Mouse (Mus musculus) megakaryocyte progenitor cell, adult 5-6 weeks (primary cell): ENCODE results near the gene Armh1. TPM values are rescaled to one million over a fixed set of nuclear protein-coding genes. Genes with fewer than 3 reads are reported as not detected.

Experiments used
- ATAC-seq: replicated peaks from 2 replicates; pipeline ENCODE4 v1.8.0; 2016; ENCODE audit warnings: mild to moderate bottlenecking, moderate TSS enrichment, inconsistent platforms; ENCODE audit not compliant: poor library complexity
- total RNA-seq, 2 experiments: library from RNA; stranded (forward) in 1 of 2; stranded (reverse) in 1 of 2; fragments of 157-497, 149-512 nt in 1 of 2; fragments of 200-1000 nt in 1 of 2; gene quantifications; 2 replicates each; pipeline versions ENCODE4 v1.2.3 to v1.2.4; 2015 to 2017

Gene Armh1
- total RNA-seq (2015) (not detected in 2 replicates), total RNA-seq (2017) (not detected in 2 replicates)

DNA sequence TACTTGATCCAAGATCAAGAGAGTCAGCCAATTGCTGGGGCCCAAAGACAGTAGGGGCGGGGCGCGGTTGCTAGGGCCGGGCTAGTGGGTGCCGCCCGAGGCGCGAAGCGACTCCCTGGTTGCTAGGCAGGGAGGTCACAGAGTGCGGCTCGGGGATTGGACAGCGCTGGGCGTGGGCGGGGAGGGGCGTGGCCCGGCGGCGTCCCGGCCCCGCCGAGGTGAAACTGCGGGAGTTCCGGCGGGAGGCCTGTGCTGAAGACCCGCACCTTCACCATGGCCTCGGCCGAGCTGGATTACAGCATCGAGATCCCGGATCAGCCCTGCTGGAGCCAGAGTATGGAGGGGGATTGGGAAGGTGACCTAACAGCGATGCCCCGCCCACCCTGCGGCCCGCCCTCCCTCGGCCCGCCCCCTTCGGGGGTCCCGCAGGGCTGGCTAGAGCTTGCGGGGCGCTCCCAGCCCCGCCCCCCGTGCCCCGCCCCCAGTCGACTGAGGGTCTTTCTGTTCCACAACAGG is at the start of gene Armh1, which contains the start of gene Tmem53:
Armh1 (minus strand) TSS at position 325 of the 516 bp plus-strand sequence.
Tmem53 (plus strand) TSS at position 151 of the 516 bp plus-strand sequence.
- ATAC-seq: peak; percentile 92

DNA sequence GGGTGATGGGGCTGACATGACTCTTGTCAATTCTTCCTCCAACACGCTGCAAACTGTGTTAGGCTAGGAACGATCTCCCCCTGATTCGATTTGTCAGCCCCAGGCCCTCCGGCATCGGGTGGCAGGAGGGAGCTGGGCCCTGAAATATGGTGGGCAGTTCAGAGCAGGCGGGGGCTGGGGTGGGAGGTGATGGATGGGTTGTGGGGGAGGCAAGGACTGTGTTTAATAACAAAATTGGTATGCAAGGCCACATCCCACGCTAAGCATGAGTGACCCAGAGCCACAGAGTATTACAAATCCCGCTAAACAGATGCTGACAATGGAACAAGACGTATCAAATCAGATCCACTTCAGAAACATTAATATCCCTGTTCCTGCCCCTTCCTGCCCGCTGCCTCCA is 48.0 kb upstream of the Armh1 start:
- no peak for ATAC-seq

DNA sequence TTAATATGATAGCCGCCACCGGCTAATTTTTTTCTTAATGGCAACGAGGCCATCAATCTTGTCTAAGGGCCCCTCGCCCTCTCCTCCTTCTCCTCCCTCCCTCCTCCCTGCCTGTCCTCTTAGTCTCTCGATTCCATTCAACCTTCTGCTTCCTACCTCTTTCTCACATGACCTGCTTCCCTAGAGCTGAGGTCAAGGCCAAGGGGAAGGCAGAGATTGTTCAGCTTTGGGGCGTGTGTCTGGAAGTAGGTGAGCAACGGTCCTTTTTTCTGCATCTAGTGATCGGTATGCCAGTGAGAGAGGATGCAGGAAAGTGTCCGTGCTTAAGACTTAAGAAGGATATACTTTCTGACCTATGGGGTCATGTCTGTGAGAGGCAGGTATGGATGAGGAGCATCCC is 45.9 kb upstream of the Armh1 start:
- ATAC-seq: no peak

DNA sequence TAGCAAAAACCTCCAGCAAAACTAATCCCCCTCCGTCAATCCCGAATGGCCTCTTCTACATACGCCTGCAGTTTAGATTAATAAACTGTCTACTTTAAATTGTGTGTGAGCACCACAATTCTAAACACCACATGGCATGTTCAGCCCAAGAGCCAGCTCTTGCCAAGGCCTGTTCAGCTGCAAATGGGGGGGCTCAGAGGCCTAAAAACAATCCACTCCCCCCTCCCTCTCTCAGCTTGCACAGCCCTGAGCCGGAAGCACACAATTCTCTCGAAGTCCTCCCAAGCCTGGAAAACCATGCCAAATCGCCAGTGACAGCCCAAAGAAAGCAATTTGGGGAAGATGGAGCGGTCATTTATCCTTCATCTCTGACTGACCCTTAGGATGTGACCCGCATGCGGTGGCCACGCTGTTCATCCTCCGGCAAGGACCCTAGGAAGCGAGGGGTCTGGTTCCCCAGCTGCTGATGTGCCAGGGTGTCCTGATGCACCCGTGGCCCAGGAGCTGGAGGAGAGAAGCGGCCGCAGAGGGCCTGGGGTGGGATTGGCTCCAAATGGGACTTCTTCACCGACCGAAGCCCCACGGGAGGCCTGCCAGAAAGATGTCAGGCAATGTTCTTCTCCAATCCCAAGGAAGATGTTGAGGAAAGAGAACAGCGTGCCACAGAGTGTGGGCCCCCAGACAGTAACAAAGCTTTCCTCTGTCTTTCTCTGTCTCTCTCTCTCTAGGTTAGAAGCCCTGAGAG is 45.1 kb upstream of the Armh1 start:
- no peak for ATAC-seq

DNA sequence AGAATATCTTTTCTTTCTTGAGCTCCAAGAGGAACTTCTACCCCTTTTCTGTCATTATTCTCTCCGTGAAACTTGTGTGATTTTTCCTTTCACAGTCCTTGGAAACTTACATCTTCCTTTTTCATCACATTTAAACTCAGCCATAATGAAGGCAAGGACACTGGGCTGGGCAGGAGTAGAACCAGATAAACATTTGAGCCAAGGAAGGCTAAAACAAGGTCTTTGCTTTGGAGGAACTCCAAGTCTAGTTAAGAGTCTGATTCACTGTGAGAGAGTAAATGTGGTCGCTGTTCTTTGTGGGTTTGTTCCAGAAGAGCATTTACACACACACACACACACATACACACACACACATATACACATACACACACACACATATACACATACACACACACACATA is 39.8 kb upstream of the Armh1 start:
- ATAC-seq: no peak

DNA sequence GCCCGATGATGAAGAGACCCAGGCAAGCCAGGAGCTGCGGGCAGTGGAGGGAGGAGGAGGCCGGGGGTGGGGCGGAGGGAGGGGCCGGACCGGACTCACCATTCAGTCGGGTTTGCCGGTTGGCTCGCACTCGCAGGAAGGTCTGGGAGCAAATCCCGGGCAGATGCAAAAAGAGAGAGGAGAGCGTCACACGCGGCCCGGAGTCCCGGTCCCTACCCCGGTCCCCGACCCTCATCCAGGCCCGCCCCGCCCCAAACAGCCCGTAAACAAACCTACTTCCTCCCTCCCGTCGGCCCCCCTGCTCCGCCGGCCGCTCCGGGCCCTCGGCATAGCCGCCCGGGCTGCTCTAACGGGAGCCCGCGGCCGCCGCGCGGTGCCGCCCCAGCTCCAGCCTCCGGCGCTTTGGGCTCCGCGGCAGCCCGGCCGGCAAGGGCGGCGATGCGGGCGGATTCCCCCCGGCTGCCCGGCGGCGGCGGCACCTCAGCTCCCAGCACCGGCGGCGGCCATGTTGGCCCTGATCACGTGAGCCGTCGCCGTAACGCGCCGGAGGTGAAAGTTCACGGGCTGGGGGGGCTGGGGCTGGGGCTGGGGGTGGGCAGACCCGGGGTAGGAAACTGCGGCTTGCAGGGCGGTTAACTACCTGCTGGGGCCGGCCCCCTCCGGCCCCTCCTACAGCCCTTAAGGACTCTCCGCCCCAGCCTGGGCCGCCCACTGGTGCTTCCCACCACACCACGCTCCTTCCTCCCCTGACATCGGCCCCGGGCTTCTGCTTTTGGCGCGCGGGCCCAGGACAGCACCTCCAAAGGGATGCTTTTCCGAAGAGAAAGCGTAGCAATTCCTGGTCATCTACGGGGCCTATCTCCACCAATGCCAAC is 37.2 kb upstream of the Armh1 start:
- ATAC-seq: peak; percentile 92

DNA sequence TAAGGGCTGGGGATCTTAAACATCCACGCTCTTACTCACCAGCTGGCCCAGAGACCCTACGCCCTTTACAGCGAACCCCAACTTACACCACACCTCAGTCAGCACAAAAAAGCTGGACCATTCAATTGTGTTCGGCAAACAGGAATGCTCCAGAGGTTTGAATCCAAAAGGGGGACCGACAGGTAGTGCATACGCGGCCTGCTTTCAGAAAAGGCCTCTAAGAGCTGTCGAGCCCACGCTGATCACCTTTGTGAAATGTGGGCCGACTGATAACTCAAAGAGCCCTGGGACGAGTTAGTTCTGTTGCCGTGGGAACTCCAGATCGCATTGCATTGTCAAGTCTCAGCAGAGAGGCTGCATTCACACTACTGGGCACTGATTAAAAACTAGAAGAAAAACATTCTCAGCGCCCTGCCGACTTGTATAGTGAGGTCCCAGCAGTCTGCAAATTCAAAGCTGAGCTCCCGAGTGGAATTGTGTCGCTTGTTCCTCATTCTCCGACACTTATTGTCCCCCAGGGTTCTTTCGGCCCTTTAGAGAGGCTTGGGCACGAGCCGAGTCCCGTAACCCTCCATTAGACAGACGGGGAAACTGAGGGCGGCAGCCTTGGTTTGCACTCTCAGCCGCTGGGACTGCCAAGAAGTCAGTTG is 36.5 kb upstream of the Armh1 start:
- peak; percentile 25 for ATAC-seq

DNA sequence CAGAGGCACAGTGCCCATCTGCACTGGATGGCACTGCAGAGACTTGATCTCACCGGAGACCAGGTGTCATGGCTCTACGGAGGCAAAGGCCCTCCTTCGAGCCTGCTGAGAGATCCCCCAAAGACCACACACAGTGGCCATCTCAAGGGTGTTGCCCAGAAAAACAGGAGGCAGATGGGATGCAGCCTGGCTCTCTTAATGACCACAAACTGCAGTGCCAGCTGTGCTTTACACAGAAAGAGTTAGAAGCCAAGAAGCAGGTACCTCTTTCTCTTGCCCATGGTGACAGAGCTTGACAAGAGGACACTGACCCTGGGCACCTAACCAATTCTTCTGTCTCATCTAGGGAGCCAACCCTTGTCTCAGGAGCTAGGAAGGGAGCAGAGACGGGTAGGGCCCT is 32.4 kb upstream of the Armh1 start:
- ATAC-seq: no peak

DNA sequence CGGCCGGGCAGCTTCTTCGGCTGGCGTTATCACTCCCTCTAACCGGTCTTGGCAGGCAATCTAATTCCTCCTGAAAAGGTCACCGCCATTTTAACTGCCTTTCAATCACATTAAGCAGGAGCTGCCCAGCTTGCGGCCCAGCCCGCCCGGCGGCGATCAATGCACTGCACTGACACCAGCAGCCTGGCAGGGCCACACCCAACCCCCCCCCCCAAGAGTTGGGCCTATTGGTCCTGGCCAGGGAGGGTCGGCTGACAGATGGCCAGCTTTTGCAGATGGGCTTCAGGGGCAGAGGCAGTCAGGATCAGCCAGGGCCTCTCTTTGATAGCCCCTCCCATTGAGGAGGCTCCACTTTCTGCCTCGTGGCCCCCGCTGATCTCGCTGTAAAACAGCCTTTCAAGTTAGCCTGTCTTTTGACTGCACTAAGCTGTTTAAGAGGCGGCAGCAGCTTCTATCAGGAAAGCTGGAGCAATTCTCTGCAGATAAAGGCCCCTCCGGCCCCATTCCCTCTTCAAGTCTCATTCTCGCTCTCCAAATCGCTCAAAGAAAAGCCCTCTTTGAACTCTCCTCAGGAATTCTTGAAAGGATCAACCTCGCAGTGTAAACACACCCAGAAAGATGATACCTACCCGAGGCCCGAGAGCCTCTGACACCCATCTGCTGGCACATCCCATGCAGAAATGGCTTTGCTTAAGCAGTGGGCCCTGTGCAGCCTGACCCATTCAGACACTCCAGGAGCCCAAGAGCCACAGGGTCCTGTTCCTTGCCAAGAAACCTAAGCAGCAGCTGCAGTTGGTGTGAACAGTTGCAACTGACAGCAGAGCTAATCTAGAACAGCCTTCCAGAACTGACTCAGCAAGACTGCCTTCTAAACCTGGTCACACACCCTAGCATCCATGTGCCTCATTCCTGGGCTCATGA is 31.6 kb upstream of the Armh1 start:
- 0 out of 2 replicates have a peak, but pooled peaks have one; percentile 23 for ATAC-seq

DNA sequence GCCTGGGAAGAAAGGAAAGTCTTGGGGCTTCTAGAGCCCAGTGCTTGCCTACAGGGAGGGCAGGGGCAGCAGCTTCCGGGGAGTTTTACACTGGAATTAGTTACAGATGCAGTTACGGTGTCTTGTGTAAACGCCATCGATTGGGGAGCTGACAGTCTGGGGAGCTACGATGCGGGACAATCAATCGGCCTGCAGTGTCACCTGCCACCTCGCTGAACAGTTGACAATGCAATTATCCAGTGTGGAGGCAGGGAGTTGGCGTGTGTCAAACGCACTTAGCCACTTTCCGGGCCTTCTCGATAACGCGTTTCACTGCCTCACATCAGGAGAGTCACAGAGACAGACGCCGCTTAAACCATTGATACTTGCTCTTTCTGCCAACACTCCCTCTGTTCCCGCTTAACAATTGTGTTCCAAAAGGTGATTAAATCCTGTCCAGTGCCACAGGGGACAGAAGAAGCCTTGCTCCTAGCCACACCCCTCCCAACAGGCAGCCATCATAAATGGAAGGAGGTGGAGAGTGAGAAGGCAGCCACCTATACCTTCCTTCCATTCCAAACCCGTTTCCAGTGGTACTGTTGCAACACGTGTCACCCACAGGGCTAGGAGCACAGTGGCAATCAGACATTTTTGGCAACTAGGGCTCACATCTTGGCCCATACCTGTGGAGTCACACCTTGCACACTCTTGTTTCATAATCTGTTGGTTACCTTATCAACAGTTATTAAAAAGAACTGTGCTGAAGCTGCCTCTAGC is 29.3 kb upstream of the Armh1 start:
- ATAC-seq: no peak

DNA sequence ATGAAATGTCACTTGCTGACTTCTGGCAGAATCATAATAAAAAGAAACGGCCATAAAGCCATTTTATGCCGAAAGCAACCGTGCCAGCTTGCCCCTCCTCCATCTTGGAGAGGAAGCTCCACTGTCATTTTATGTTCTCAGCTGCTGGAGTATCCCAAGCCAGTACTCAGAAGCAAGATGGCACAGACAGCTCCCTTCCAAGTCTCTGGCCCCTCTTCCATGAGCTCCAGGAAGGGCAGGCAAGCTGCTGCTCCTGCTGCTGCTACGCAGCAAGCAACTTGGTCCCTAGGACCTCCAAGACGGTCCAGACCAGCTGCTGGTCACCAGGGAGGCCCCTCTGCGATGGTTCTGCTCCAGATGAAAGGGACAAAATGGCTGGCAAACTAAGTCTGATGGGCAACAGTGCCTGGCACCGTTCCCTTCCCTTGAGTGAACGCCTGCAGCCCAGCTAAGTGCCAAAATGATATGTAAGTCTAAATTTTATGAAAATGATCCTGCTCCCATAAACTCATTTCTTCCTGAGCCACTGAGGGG is 28.5 kb upstream of the Armh1 start:
- no peak for ATAC-seq

DNA sequence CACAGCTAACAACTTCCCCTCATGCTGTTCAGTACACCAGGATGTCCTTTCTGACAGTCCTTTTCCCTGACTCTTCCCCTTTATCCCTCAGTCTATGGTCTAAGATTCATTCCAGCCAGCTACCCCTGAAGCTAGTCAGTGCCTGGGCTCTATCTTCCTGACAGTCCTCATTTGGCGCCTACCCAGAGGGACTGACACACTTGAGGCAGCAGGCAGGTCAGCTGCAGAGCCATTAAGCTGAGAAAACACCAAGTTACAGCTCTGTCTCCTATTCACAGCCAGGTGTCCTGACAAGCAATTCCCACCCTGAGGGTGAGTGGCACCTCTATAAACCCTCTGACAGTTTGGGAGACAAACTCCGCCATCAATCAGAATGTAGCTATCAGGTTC is 27.3 kb upstream of the Armh1 start:
- no peak for ATAC-seq

DNA sequence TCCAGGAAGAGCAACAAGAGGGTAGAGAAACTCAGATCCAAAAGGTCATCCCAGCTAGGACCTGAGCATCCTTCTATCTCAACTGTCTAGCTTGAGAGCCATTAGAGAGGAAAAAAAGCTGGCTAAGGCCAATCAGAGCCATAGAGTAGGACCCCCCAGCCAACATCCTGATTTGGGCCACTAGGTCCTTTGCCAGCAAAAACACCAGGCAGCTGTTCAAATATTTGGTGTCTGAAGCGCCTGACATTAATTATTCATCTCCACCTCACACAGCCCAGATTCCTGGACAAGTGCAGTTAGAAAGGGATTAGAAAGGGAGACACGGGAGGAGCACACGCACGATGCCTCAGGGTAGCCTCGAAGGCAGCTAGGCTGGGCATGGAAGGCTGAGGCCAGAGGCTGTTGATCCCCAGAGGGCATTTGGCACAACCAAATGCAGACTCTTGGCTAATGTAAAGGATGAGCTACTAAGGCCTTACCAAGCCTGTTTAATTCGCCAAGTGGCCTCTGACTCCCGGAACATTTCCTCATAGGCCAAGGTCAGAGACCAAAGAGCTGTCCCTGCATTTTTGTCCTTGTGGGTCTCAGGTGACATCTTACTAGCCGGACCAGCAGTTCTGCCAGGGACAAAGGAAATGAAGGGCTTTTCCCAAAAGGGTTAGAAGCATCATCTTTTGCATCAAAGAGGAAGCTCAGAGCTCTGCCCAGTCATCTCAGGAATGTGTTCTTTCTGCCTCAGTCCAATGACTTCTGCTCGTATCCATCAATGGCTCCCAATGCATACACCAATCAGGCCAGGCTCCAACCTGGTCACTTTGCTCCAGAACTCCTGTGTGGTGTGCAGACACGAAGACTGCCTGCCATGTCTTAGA is 26.7 kb upstream of the Armh1 start:
- ATAC-seq: no peak

DNA sequence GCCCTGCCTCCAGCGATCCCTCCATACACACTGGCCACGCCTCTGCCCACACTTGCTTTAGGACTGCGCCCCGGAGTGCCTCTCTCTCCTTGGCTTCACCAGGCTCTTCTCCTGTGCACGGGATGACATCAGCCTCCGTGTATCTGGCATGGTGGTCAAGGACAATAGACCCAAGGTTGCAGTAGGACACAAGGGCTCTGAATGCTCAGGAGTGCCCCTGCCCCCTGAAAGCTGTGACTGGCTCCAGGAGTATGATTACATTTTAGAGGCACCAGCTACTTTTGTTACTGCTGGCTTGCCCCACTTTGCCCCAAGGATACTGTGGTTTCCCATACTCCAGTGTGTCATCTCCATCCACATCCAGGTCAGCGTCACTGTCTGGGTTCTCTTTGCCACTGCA is 25.8 kb upstream of the Armh1 start:
- no peak for ATAC-seq

DNA sequence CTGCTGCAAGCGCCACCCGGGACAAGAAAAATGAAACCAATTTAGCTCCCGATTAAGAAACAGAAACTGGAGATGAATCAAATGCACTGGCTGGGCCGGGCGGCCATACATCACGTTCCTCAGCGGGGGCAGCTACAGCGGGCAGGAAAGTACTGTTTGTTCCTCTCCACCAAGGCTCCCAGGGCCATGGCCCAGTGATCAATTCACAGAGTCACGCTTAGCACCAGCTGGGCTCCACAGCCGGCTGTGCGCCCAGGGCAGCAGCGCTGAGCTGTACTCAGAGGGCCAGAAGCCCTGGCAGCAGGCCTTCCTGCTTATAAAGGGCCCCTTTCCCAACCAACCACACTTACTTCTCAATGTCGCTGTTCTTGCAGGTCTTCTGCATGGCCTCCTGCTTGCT is 25.1 kb upstream of the Armh1 start:
- ATAC-seq: no peak

DNA sequence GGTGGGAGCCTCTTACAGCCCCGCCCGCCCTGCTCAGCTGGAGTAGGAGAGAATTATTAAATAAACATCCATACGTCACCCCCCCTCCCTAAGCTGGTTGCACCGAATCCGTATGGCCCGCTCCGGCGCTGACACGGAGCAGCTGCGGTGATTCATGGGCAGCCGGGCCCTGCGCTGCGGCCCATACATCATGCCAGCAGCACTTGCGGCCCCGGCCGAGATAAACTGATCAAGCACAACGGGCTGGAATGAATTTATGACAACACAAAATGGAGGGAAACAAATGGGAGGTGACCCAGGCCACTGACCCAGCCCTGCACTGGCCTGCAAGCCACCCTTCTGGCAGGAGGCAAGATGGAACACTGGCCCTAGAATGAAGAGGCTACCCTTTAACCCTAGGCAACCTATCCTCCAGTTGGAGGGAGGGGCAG is 24.4 kb upstream of the Armh1 start:
- ATAC-seq: no peak

DNA sequence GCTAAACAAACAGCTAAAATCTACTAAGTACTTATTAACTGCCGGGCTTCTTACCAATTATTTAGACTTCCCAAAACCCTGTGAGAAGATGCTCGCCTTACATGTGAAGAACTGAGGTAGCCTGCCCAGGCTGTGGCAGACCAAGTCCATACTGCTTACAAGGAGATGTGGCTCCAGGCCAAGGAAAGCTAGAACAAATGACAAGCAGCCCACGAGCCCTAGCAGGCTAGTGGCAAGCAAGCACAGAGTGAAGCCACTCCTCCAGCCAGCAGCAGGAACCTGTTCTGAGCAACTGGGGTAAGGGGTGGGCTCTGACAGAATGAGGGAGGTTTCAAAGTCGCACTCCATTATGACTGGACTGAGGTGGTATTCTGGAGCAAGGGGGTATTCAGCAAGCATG is 22.8 kb upstream of the Armh1 start:
- ATAC-seq: no peak

DNA sequence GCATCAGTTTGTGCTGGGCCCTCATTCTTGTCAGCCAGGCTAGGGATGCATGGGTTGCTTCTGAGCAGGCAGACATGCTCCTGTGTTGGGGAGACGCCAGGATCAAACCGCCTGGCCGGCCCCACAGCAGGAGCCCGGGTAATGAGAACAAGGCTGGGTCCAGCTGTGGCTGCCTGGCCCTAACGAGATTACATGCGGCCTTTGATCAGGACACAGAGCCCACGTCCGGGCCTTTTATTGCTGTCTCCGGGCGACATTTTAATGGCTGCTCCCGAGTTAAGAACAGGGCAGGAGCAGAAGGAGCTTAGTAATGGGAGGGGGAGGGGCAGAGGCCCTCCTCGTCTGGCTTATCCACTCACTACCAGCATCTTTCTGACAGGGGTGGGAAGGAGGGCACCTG is 20.5 kb upstream of the Armh1 start:
- ATAC-seq: no peak
